Mouse (Mus musculus) olfactory bulb, adult 2 months (tissue): ENCODE measurements around the gene Insm1. TPM values are rescaled to one million over a fixed set of nuclear protein-coding genes. Genes with fewer than 3 reads are reported as not detected.

Source experiments
- H3K27ac ChIP-seq: fragments of 200-500 bp; 2 replicates; pipeline ENCODE4 v1.5.1; 2012; ENCODE audit warnings: low read depth, low read length; ENCODE audit not compliant: insufficient read depth
- H3K4me1 ChIP-seq: fragments of 200-500 bp; 2 replicates; pipeline ENCODE4 v1.6.1; 2012; ENCODE audit warnings: low read length; ENCODE audit not compliant: control insufficient read depth, insufficient read depth
- H3K4me3 ChIP-seq: fragments of 200-500 bp; 2 replicates; pipeline ENCODE4 v1.5.1; 2012; ENCODE audit warnings: mild to moderate bottlenecking, low read depth, low read length, moderate library complexity; ENCODE audit not compliant: insufficient read depth
- CTCF ChIP-seq: fragments of 200-500 bp; IDR thresholded peaks from 2 replicates; pipeline ENCODE4 v1.5.1; 2012; ENCODE audit warnings: low read depth, mild to moderate bottlenecking, low read length, moderate library complexity; ENCODE audit not compliant: insufficient read depth
- POLR2A ChIP-seq: fragments of 200-500 bp; IDR thresholded peaks from 2 replicates; pipeline ENCODE4 v1.6.1; 2012; ENCODE audit warnings: mild to moderate bottlenecking, low read depth, low read length, moderate library complexity; ENCODE audit not compliant: insufficient read depth
- WGBS: fragments of 180-500 bp; shearing (Covaris S2); methylation state at CpG from one replicate; pipeline ENCODE4 v1.1.7; 2018; 5-methylcytosine and 5-hydroxymethylcytosine counted together
- polyA plus RNA-seq: library from polyadenylated mRNA; stranded (reverse); fragments of >200 nt; gene quantifications from 2 replicates; pipeline ENCODE4 v1.2.4, GENCODE M21; 2012; ENCODE audit warnings: low replicate concordance; ENCODE audit not compliant: missing spikeins, insufficient read depth, insufficient read length

Gene Insm1
- polyA plus RNA-seq, result not detected in 2 replicates

GRCm38 (mm10) chr2:146221076-146221928 is at the start of gene Insm1:
Gene Insm1 (plus strand): TSS chr2:146221921.
- TF ChIP-seq POLR2A, result no peak
- no peak for TF ChIP-seq CTCF
- under 1% methylated on average over 82 of the region's 86 CpGs for WGBS
- Histone ChIP-seq H3K4me1 (peaks cover 29% of the 10 kb centered on the region), H3K4me3 (peak within 1 kb of the TSS; percentile 53), H3K27ac (peak within 1 kb of the TSS; percentile 71)

GRCm38 (mm10) chr2:146172106-146172505 is 49.6 kb upstream of the Insm1 start:
- H3K4me1 ChIP-seq, result peaks cover 6% of the 10 kb centered on the region; the same call in 1 of the 2 replicates
- no peak overlapping the region for H3K27ac ChIP-seq
- WGBS, result 32% methylated on average over 4 of the region's 4 CpGs
- TF ChIP-seq CTCF (no peak), POLR2A (no peak)
- H3K4me3 ChIP-seq, result no peak overlapping the region

- TF ChIP-seq CTCF (no peak), POLR2A (no peak)
- WGBS, result 80% methylated on average over 7 of the region's 7 CpGs
- Histone ChIP-seq H3K4me1 (no peaks in the 10 kb centered on the region), H3K27ac (no peak overlapping the region), H3K4me3 (no peak overlapping the region)
Observed at GRCm38 (mm10) chr2:146174173-146174572, 47.5 kb upstream of the Insm1 start.

- Histone ChIP-seq H3K4me3 (no peak overlapping the region), H3K27ac (no peak overlapping the region), H3K4me1 (peaks cover 3% of the 10 kb centered on the region; the same call in 1 of the 2 replicates)
- no peak for TF ChIP-seq CTCF
- no peak for TF ChIP-seq POLR2A
- 83% methylated on average over 1 of the region's 1 CpGs for WGBS
Observed at GRCm38 (mm10) chr2:146178718-146179117, 43.0 kb upstream of the Insm1 start.

- H3K27ac ChIP-seq, result no peak overlapping the region
- WGBS, result 48% methylated on average over 24 of the region's 24 CpGs
- no peak overlapping the region for H3K4me3 ChIP-seq
- H3K4me1 ChIP-seq, result peaks cover 12% of the 10 kb centered on the region
- TF ChIP-seq CTCF (no peak), POLR2A (no peak)
Observed at GRCm38 (mm10) chr2:146183830-146184793, 37.6 kb upstream of the Insm1 start.

GRCm38 (mm10) chr2:146196126-146196525 is 25.6 kb upstream of the Insm1 start:
- H3K4me1 ChIP-seq, result no peaks in the 10 kb centered on the region
- H3K4me3 ChIP-seq, result no peak overlapping the region
- TF ChIP-seq POLR2A (no peak), CTCF (no peak)
- WGBS, result 79% methylated on average over 11 of the region's 11 CpGs
- H3K27ac ChIP-seq, result no peak overlapping the region

GRCm38 (mm10) chr2:146197947-146198346 is 23.8 kb upstream of the Insm1 start:
- no peak overlapping the region for H3K4me3 ChIP-seq
- TF ChIP-seq POLR2A, result no peak
- no peak for TF ChIP-seq CTCF
- H3K4me1 ChIP-seq, result no peaks in the 10 kb centered on the region
- H3K27ac ChIP-seq, result no peak overlapping the region
- WGBS, result 89% methylated on average over 7 of the region's 7 CpGs

GRCm38 (mm10) chr2:146210968-146211367 is 10.8 kb upstream of the Insm1 start:
- Histone ChIP-seq H3K4me3 (no peak overlapping the region), H3K4me1 (peaks cover 4% of the 10 kb centered on the region), H3K27ac (no peak overlapping the region)
- WGBS, result 82% methylated on average over 4 of the region's 4 CpGs
- TF ChIP-seq POLR2A, result no peak
- no peak for TF ChIP-seq CTCF
